Mouse (Mus musculus) myocyte (in vitro differentiated cells): ENCODE results near the gene Aqp5.

Experiments used
- MAX ChIP-seq: IDR thresholded peaks from one replicate; pipeline ENCODE4 v1.6.1; 2011; ENCODE audit warnings: low read depth, mild to moderate bottlenecking, control low read depth
- MYOD1 ChIP-seq, 3 experiments: IDR thresholded peaks; one replicate each; pipeline ENCODE4 v1.6.1; 2011; ENCODE audit warnings: control low read depth in 2 of 3, low read depth in 2 of 3, mild to moderate bottlenecking in 2 of 3, moderate library complexity in 1 of 3; ENCODE audit not compliant: insufficient read length in 2 of 3, control insufficient read depth in 1 of 3
- POLR2A ChIP-seq: IDR thresholded peaks from one replicate; pipeline ENCODE4 v1.6.1; 2011; ENCODE audit warnings: low read depth, mild to moderate bottlenecking, control low read depth, moderate library complexity; ENCODE audit not compliant: insufficient read length
- TCF12 ChIP-seq: IDR thresholded peaks from one replicate; pipeline ENCODE4 v1.6.1; 2011; ENCODE audit warnings: mild to moderate bottlenecking, control low read depth; ENCODE audit not compliant: poor library complexity, insufficient read depth, severe bottlenecking

DNA sequence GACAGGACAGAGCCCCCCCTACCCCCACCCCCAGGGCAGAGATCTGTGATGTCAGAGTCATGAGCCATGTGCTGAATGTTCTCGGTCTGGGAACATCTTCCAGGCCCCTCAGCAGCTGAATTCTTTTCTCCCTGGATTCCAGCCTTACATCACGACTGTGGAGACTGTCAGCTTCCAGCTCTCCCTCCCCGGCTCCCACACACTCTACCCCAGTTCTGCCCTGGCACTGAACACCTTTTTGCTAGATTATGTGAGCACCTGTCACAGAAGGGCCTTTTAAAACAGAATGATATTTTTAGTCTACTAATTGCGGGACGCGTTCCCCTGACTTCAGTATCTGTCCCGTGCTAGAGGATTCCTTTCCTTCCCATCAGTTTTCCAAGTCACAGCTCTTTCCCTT lies 21.0 kb downstream of the Aqp5 start:
- TF ChIP-seq MAX (no peak), POLR2A (no peak), TCF12 (no peak), MYOD1 (IDR thresholded peaks at IDR 0.05; ENCODE audit: control insufficient read depth in 1 of 3, insufficient read length in 2 of 3, low read depth in 2 of 3) (no peak)
